8 mouse cellular contexts compared by ENCODE assay signal in the genomic region with DNA sequence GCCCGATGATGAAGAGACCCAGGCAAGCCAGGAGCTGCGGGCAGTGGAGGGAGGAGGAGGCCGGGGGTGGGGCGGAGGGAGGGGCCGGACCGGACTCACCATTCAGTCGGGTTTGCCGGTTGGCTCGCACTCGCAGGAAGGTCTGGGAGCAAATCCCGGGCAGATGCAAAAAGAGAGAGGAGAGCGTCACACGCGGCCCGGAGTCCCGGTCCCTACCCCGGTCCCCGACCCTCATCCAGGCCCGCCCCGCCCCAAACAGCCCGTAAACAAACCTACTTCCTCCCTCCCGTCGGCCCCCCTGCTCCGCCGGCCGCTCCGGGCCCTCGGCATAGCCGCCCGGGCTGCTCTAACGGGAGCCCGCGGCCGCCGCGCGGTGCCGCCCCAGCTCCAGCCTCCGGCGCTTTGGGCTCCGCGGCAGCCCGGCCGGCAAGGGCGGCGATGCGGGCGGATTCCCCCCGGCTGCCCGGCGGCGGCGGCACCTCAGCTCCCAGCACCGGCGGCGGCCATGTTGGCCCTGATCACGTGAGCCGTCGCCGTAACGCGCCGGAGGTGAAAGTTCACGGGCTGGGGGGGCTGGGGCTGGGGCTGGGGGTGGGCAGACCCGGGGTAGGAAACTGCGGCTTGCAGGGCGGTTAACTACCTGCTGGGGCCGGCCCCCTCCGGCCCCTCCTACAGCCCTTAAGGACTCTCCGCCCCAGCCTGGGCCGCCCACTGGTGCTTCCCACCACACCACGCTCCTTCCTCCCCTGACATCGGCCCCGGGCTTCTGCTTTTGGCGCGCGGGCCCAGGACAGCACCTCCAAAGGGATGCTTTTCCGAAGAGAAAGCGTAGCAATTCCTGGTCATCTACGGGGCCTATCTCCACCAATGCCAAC. TPM values are rescaled to one million over a fixed set of nuclear protein-coding genes. Genes with fewer than 3 reads are reported as not detected.
A peak's percentile ranks its signal among the peaks of the same experiment; 100 is the strongest.
DNase-seq lines count a peak whose midpoint lies in the region; ATAC-seq and TF ChIP-seq lines count a peak whose summit lies in the region.

No protein-coding gene starts in this region.

- peaks cover 6% of the 10 kb centered on the region for H3K4me1 ChIP-seq in ES-Bruce4 (ENCODE audit: control insufficient read depth, insufficient read depth, low read length)
- peaks cover 24% of the 10 kb centered on the region for H3K4me1 ChIP-seq in heart, embryonic 15.5 days (replicated peaks)
- peaks cover 5% of the 10 kb centered on the region; the same call in 1 of the 2 replicates for H3K4me1 ChIP-seq in lung, adult 2 months (ENCODE audit: control insufficient read depth, insufficient read depth, low read length)
- peaks cover 23% of the 10 kb centered on the region for H3K4me1 ChIP-seq in neural tube, embryonic 14.5 days (ENCODE audit: control insufficient read depth, insufficient read depth, low read length)

- 1% methylated on average over 57 of the region's 80 CpGs for WGBS in heart, embryonic 15.5 days
- under 1% methylated on average over 80 of the region's 80 CpGs for WGBS in lung, adult 2 months
- WGBS in neural tube, embryonic 14.5 days: under 1% methylated on average over 38 of the region's 80 CpGs

- no peaks in the 10 kb centered on the region for H3K27me3 ChIP-seq in ES-Bruce4 (ENCODE audit: control insufficient read depth, insufficient read depth, low read length, poor library complexity, severe bottlenecking)
- H3K27me3 ChIP-seq in heart, embryonic 15.5 days: no peaks in the 10 kb centered on the region
- no peaks in the 10 kb centered on the region for H3K27me3 ChIP-seq in neural tube, embryonic 14.5 days (ENCODE audit: control insufficient read depth, insufficient read depth, low read length)

- no peaks in the 10 kb centered on the region for H3K9me3 ChIP-seq in ES-Bruce4 (replicated peaks; ENCODE audit: control insufficient read depth, insufficient read depth, low read length, poor library complexity, severe bottlenecking)
- no peaks in the 10 kb centered on the region for H3K9me3 ChIP-seq in heart, embryonic 15.5 days (replicated peaks)
- H3K9me3 ChIP-seq in neural tube, embryonic 14.5 days (ENCODE audit: control insufficient read depth, low read length): no peaks in the 10 kb centered on the region

- H3K4me2 ChIP-seq in heart, embryonic 15.5 days: peak overlapping the region; percentile 85
- H3K4me2 ChIP-seq in neural tube, embryonic 14.5 days (ENCODE audit: low read depth, low read length): peak overlapping the region; percentile 70

- peaks cover 40% of the 10 kb centered on the region for H3K36me3 ChIP-seq in ES-Bruce4 (ENCODE audit: control insufficient read depth, insufficient read depth, low read length, poor library complexity, severe bottlenecking)
- H3K36me3 ChIP-seq in heart, embryonic 15.5 days: peaks cover 28% of the 10 kb centered on the region
- H3K36me3 ChIP-seq in neural tube, embryonic 14.5 days (ENCODE audit: control insufficient read depth, insufficient read depth, low read length): peaks cover 16% of the 10 kb centered on the region; the same call in 1 of the 2 replicates

- TF ChIP-seq CTCF in ES-Bruce4 (IDR thresholded peaks at IDR 0.05; ENCODE audit: low read depth, low read length): no peak
- TF ChIP-seq CTCF in lung, adult 2 months (IDR thresholded peaks at IDR 0.05; ENCODE audit: insufficient read depth, low read length): no peak

- DNase-seq in c-Kit-positive CD71-negative TER-119-negative erythroid progenitor cells, embryonic 14.5 days (ENCODE audit: low read depth): peak; percentile 63
- peak; percentile 40 for DNase-seq in fibroblast of lung, adult 2 months (ENCODE audit: low read depth)
- peak; percentile 88 for DNase-seq in kidney, postnatal 14 days
- DNase-seq in lung, adult 2 months: peak; percentile 83
- peak; percentile 86 for DNase-seq in testis, postnatal 10 days (ENCODE audit: low spot score)

- peak overlapping the region; percentile 95 for H3K9ac ChIP-seq in ES-Bruce4 (ENCODE audit: low read depth, poor library complexity, severe bottlenecking)
- H3K9ac ChIP-seq in heart, embryonic 15.5 days: peak overlapping the region; percentile 76
- peak overlapping the region; percentile 78 for H3K9ac ChIP-seq in neural tube, embryonic 14.5 days (replicated peaks; ENCODE audit: low read depth, low read length)

- no peak for TF ChIP-seq POLR2A in ES-Bruce4 (IDR thresholded peaks at IDR 0.05; ENCODE audit: insufficient read depth, low read length)
- peak; percentile 72; the same call in 1 of the 2 replicates for TF ChIP-seq POLR2A in lung, adult 2 months (IDR thresholded peaks at IDR 0.05; ENCODE audit: borderline replicate concordance, extremely low read depth, low read depth, low read length)

- TF ChIP-seq EP300 in ES-Bruce4 (IDR thresholded peaks at IDR 0.05; ENCODE audit: insufficient read depth, low read depth, low read length): no peak

- peak; percentile 91 for ATAC-seq in heart, embryonic 15.5 days (replicated peaks; ENCODE audit: insufficient number of reproducible peaks, insufficient read depth, low FRiP score, low read depth)
- ATAC-seq in neural tube, embryonic 14.5 days (ENCODE audit: low read depth): peak; percentile 86

- peak overlapping the region; percentile 89 for H3K4me3 ChIP-seq in ES-Bruce4 (ENCODE audit: low read depth, low read length)
- peak overlapping the region; percentile 88 for H3K4me3 ChIP-seq in heart, embryonic 15.5 days
- peak overlapping the region; percentile 83 for H3K4me3 ChIP-seq in lung, adult 2 months (replicated peaks; ENCODE audit: extremely low read depth, low read depth, low read length)
- H3K4me3 ChIP-seq in neural tube, embryonic 14.5 days (ENCODE audit: low read depth, low read length): peak overlapping the region; percentile 65

- H3K27ac ChIP-seq in ES-Bruce4 (ENCODE audit: insufficient read depth, low read length): peak overlapping the region; percentile 68
- peak overlapping the region; percentile 95 for H3K27ac ChIP-seq in heart, embryonic 15.5 days
- peak overlapping the region; percentile 87 for H3K27ac ChIP-seq in neural tube, embryonic 14.5 days (ENCODE audit: low read depth, low read length)

RNA-seq across cellular contexts. Expression of a gene that starts 37.2 kb away (rescaled TPM):
- polyA plus RNA-seq in ES-Bruce4 (2011; ENCODE audit: insufficient read depth, insufficient read length, low read depth, missing spikeins): 0.49 and 0.52 TPM in 2 replicates
- 0.64 and 0.86 TPM in 2 replicates for polyA plus RNA-seq in heart, embryonic 15.5 days (2015; fragmentation: Nextera tagmentation; extraction: Ambion mirVana)
- polyA plus RNA-seq in lung, adult 2 months (2012; rRNA removed): 4.2 and 5.2 TPM in 2 replicates
- polyA plus RNA-seq in neural tube, embryonic 14.5 days (2014; fragmentation: Nextera tagmentation; extraction: Ambion mirVana): 0.46 and 0.86 TPM in 2 replicates

RNA-seq across cellular contexts. Expression of a gene that starts 37.4 kb away (rescaled TPM):
- 1.8 and 2.7 TPM in 2 replicates for polyA plus RNA-seq in ES-Bruce4 (2011; ENCODE audit: insufficient read depth, insufficient read length, low read depth, missing spikeins)
- polyA plus RNA-seq in heart, embryonic 15.5 days (2015; fragmentation: Nextera tagmentation; extraction: Ambion mirVana): 31.1 and 34.5 TPM in 2 replicates
- 21.7 and 24.1 TPM in 2 replicates for polyA plus RNA-seq in lung, adult 2 months (2012; rRNA removed)
- polyA plus RNA-seq in neural tube, embryonic 14.5 days (2014; fragmentation: Nextera tagmentation; extraction: Ambion mirVana): 6.4 and 7.3 TPM in 2 replicates

Comparison
In these comparisons a context has a peak if more than half of its experiments do, and no peak if none do; other contexts are left out.
1. Peak in every context shown above with its lines: DNase-seq, ATAC-seq, H3K4me3 ChIP-seq and H3K27ac ChIP-seq.